Mouse (Mus musculus): Measurements from ENCODE around the gene Actg1. TPM values are rescaled to one million over a fixed set of nuclear protein-coding genes. Genes with fewer than 3 reads are reported as not detected.

Actg1 gene
- total RNA-seq, 2 experiments from 2014 or later = 954 to 956 TPM

Small RNAs within 50 kb of the gene (microRNA-seq; reads per million reads assigned to microRNA genes)
- gene Gm23419 = not detected
- gene Mir6935 = not detected

Other genes starting within 250 kb of the Actg1 start
- 10 to 100 TPM in 1 of 2 experiments, 1 to 10 TPM in 1; 9.0 to 13.2 TPM for gene Tepsin, start 249.8 kb downstream of the Actg1 start, total RNA-seq (2021)
- 10 to 100 TPM; 53.1 to 53.9 TPM for gene Ndufaf8, start 249.6 kb downstream of the Actg1 start, total RNA-seq (2021)
- gene Slc38a10, start 197.2 kb downstream of the Actg1 start, total RNA-seq (2021) = 100 to 1,000 TPM; 113 to 117 TPM
- 10 to 100 TPM; 13.8 to 20.5 TPM for gene Bahcc1, start 115.6 kb downstream of the Actg1 start, total RNA-seq (2021)
- gene Fscn2, start 13.0 kb upstream of the Actg1 start, total RNA-seq (2021) = under 1 TPM; 0.15 to 0.45 TPM
- gene Faap100, start 30.2 kb upstream of the Actg1 start, total RNA-seq (2021) = 10 to 100 TPM; 19.5 to 26.4 TPM
- gene Nploc4, start 89.2 kb upstream of the Actg1 start, total RNA-seq (2021) = 10 to 100 TPM; 59.7 to 67.0 TPM
- gene Tspan10, start 94.1 kb upstream of the Actg1 start, total RNA-seq (2021) = 1 to 10 TPM in 1 of 2 experiments, under 1 TPM in 1; 0.30 to 2.6 TPM
- gene Pde6g, start 105.0 kb upstream of the Actg1 start, total RNA-seq (2021) = under 1 TPM in 1 of 2 experiments, not detected in 1; 0.94 TPM
- gene Oxld1, start 109.5 kb upstream of the Actg1 start, total RNA-seq (2021) = 10 to 100 TPM; 59.0 to 82.0 TPM
- gene Ccdc137, start 109.6 kb upstream of the Actg1 start, total RNA-seq (2021) = 10 to 100 TPM; 16.1 to 18.8 TPM
- gene Arl16, start 119.1 kb upstream of the Actg1 start, total RNA-seq (2021) = 10 to 100 TPM; 20.6 to 20.9 TPM
- gene Mrpl12, start 136.1 kb upstream of the Actg1 start, total RNA-seq (2021) = 100 to 1,000 TPM; 179 to 189 TPM
- 10 to 100 TPM; 58.5 to 60.9 TPM for gene Slc25a10, start 143.3 kb upstream of the Actg1 start, total RNA-seq (2021)
- gene Gcgr, start 182.2 kb upstream of the Actg1 start, total RNA-seq (2021) = 10 to 100 TPM in 1 of 2 experiments, 1 to 10 TPM in 1; 9.6 to 15.7 TPM
- gene Mcrip1, start 201.2 kb upstream of the Actg1 start, total RNA-seq (2021) = 10 to 100 TPM; 60.0 to 62.2 TPM
- 10 to 100 TPM in 1 of 2 experiments, 1 to 10 TPM in 1; 7.1 to 21.8 TPM for gene Ppp1r27, start 202.6 kb upstream of the Actg1 start, total RNA-seq (2021)
- gene P4hb, start 224.7 kb upstream of the Actg1 start, total RNA-seq (2021) = 100 to 1,000 TPM; 424 to 571 TPM
- 100 to 1,000 TPM; 281 to 286 TPM for gene Arhgdia, start 233.1 kb upstream of the Actg1 start, total RNA-seq (2021)
- 100 to 1,000 TPM; 112 to 114 TPM for gene Alyref, start 249.8 kb upstream of the Actg1 start, total RNA-seq (2021)
- gene Anapc11, start 249.9 kb upstream of the Actg1 start, total RNA-seq (2021) = 10 to 100 TPM; 73.1 to 86.4 TPM

Measured in adrenal gland, postnatal 10 days (tissue).